Mouse (Mus musculus) lung, postnatal 0 days (tissue): Measurements from ENCODE around the gene Ctnna3. TPM values are rescaled to one million over a fixed set of nuclear protein-coding genes. Genes with fewer than 3 reads are reported as not detected.
"Not testable (repeated sequence)": the region's sequence is repeated elsewhere in the genome, so short reads cannot be mapped to it uniquely, and the experiment has no call there.

Experiments
- ATAC-seq: fragments of 200-750 bp; cut with Nextera tagmentation; 2 replicates; pipeline ENCODE4 v1.8.0; 2017; ENCODE audit warnings: moderate library complexity
- DNase-seq: peaks from one replicate; pipeline ENCODE4 v3.0.0-alpha.2; 2016; ENCODE audit warnings: low spot score
- H3K27ac ChIP-seq: fragments of 300-500 bp; sonication (generic); 2 replicates; pipeline ENCODE4 v1.5.1; 2014; ENCODE audit warnings: antibody characterized with exemption, mild to moderate bottlenecking, low read length, mixed read lengths
- H3K27me3 ChIP-seq: fragments of 300-500 bp; sonication (generic); replicated peaks from 2 replicates; pipeline ENCODE4 v1.6.1; 2014; ENCODE audit warnings: low read length, mixed read lengths; ENCODE audit not compliant: insufficient read depth
- H3K36me3 ChIP-seq: fragments of 300-500 bp; sonication (generic); 2 replicates; pipeline ENCODE4 v1.6.1; 2014; ENCODE audit warnings: low read length, mixed read lengths; ENCODE audit not compliant: insufficient read depth
- H3K4me1 ChIP-seq: fragments of 300-500 bp; sonication (generic); 2 replicates; pipeline ENCODE4 v1.6.1; 2014; ENCODE audit warnings: antibody characterized with exemption, low read depth, low read length, mixed read lengths; ENCODE audit not compliant: insufficient read depth
- H3K4me2 ChIP-seq: fragments of 300-500 bp; sonication (generic); replicated peaks from 2 replicates; pipeline ENCODE4 v1.6.1; 2014; ENCODE audit warnings: low read depth, mild to moderate bottlenecking, low read length, moderate library complexity, mixed read lengths
- H3K4me3 ChIP-seq: fragments of 300-500 bp; sonication (generic); 2 replicates; pipeline ENCODE4 v1.5.1; 2014; ENCODE audit warnings: low read depth, low read length
- H3K9ac ChIP-seq: fragments of 300-500 bp; sonication (generic); replicated peaks from 2 replicates; pipeline ENCODE4 v1.6.1; 2014; ENCODE audit warnings: low read depth, mild to moderate bottlenecking
- H3K9me3 ChIP-seq: fragments of 300-500 bp; sonication (generic); 2 replicates; pipeline ENCODE4 v1.6.1; 2016; ENCODE audit warnings: low read length, mixed read lengths
- CTCF ChIP-seq: IDR thresholded peaks from 2 replicates; pipeline ENCODE4 v1.5.1; 2016; ENCODE audit warnings: antibody characterized with exemption, mild to moderate bottlenecking
- EP300 ChIP-seq: IDR thresholded peaks from 2 replicates; pipeline ENCODE4 v1.6.1; 2016; ENCODE audit warnings: antibody characterized with exemption, mild to moderate bottlenecking, control low read depth
- WGBS: fragments of 180-500 bp; shearing (Covaris S2); extraction: QIAGEN DNeasy Blood & Tissue Kit; methylation state at CpG from one replicate; pipeline ENCODE4 v1.1.7; 2014; 5-methylcytosine and 5-hydroxymethylcytosine counted together
- polyA plus RNA-seq: library from polyadenylated mRNA; unstranded; fragments of >200 nt; fragmentation: Nextera tagmentation; extraction: Ambion mirVana; gene quantifications from 2 replicates; pipeline ENCODE4 v1.2.1, GENCODE M21; 2015

Ctnna3 gene
- polyA plus RNA-seq, 1 experiment from 2014 or later = 0.19 TPM

DNA sequence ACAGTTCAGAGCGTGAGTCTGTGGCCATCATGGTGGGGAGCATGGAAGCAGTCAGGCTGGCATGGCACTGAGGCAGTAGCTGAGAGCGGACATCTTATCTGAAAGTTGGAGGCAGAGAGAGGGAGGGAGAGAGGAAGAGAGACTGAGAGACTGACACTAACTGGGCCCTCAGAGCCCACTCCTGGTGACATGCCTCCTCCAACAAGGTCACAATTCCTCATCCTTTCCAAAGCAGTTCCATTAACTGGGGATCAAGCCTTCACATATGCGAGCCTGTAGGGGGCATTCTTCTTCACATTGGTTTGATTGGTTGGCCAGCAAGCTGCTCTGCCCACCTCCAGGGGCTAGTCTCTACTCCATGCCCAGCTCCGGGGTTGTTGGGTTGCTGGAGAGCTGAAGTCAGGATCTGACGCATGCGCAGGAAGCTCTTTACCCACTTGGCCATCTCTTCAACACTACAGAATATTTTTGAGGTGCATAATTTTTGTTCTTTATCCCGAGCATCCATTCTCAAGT, 1.4 kb downstream of the Ctnna3 start:
- H3K4me1 ChIP-seq = no peaks in the 10 kb centered on the region; the same call in 1 of the 2 replicates
- DNase-seq (no peak), ATAC-seq (no peak)
- H3K4me3 ChIP-seq = no peak overlapping the region
- H3K4me2 ChIP-seq = no peak overlapping the region
- no peaks in the 10 kb centered on the region for H3K9me3 ChIP-seq
- TF ChIP-seq CTCF (peak; percentile 24), EP300 (no peak)
- H3K27ac ChIP-seq = no peak overlapping the region
- no peak overlapping the region for H3K9ac ChIP-seq
- WGBS = 88% methylated on average over 7 of the region's 7 CpGs
- H3K36me3 ChIP-seq = no peaks in the 10 kb centered on the region
- H3K27me3 ChIP-seq = no peaks in the 10 kb centered on the region

DNA sequence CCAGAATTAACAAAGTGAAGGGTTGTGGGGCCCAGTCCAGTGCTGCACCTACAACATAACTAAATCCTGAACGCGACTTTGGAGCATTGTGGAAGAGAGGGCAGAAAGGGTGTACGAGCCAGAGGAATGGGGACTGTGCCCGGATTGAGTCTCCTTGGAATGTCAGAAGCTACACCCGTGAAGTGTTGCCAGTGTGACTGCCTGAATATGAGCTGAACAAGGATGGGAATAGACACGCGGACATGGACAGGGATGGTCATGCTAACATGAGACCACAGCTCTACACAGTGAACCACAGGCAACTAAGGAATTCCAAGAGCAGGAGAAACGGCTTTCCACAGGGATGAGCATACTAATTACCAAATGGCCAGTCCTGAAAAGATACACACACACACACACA, 2.2 kb downstream of the Ctnna3 start:
- Histone ChIP-seq H3K4me2 (no peak overlapping the region), H3K27me3 (no peaks in the 10 kb centered on the region), H3K36me3 (no peaks in the 10 kb centered on the region), H3K4me1 (no peaks in the 10 kb centered on the region; the same call in 1 of the 2 replicates), H3K27ac (no peak overlapping the region), H3K9me3 (no peaks in the 10 kb centered on the region), H3K4me3 (no peak overlapping the region), H3K9ac (no peak overlapping the region)
- DNase-seq = no peak
- 87% methylated on average over 8 of the region's 8 CpGs for WGBS
- no peak for TF ChIP-seq CTCF
- TF ChIP-seq EP300 = no peak
- ATAC-seq = no peak

DNA sequence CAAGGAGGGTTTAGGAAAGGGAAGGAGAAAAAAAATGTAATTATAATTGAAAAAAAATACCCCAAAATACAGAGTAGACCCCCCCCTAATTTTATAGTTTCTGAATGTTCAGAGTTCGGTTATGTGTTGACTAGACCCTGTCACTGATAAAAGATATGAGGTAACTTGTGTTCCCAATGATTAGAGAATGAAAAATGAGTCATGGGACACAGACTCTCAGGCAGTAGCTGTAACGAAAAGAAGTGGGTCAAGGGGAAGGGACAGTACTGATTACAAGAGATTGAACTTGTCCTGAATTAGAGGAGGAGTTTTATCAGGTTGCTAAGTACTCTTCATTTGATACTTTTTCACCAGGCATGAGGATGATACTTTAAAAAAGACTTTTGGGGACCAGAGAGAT, 3.0 kb downstream of the Ctnna3 start:
- no peak overlapping the region for H3K9ac ChIP-seq
- no peak for TF ChIP-seq EP300
- TF ChIP-seq CTCF = no peak
- no peak overlapping the region for H3K4me2 ChIP-seq
- H3K36me3 ChIP-seq = no peaks in the 10 kb centered on the region
- 46% methylated on average over 2 of the region's 2 CpGs for WGBS
- no peaks in the 10 kb centered on the region for H3K9me3 ChIP-seq
- no peaks in the 10 kb centered on the region for H3K27me3 ChIP-seq
- ATAC-seq (no peak), DNase-seq (no peak)
- H3K27ac ChIP-seq = no peak overlapping the region
- H3K4me3 ChIP-seq = no peak overlapping the region
- H3K4me1 ChIP-seq = no peaks in the 10 kb centered on the region; the same call in 1 of the 2 replicates

DNA sequence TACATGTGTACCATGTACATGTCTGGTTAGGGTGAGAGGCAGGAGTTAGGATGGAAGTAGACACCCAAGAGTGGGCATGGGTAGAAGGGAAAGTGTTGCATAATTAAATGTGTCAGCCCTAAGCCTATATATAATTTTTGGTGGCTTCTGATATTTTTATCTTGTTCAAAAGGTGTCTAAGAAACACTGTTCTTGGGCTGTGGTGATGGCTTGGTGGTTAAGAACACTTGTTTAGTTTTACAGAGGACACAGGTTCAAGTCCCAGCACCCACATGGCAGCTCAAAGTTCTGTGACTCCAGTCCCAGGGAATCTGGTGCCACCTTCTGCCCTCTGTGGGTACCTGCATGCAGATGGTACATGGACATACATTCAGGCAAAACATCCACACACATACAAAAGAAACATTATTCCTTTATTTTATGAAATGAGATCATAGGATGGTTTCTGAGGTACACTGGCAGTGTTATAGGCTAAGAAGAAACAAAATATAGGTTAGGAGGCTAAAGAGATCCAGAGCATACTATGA, 8.9 kb downstream of the Ctnna3 start:
- H3K9me3 ChIP-seq = no peaks in the 10 kb centered on the region
- DNase-seq (no peak), ATAC-seq (no peak)
- no peak overlapping the region for H3K4me2 ChIP-seq
- H3K9ac ChIP-seq = no peak overlapping the region
- no peaks in the 10 kb centered on the region for H3K4me1 ChIP-seq
- H3K36me3 ChIP-seq = no peaks in the 10 kb centered on the region
- no peak overlapping the region for H3K4me3 ChIP-seq
- TF ChIP-seq EP300 (no peak), CTCF (0 out of 2 replicates have a peak, but pooled peaks have one; percentile 10)
- no peaks in the 10 kb centered on the region for H3K27me3 ChIP-seq
- no peak overlapping the region for H3K27ac ChIP-seq

GRCm38 (mm10) chr10:63439694-63440228, 9.9 kb downstream of the Ctnna3 start:
- no peak overlapping the region for H3K9ac ChIP-seq
- no peaks in the 10 kb centered on the region for H3K4me1 ChIP-seq
- no peaks in the 10 kb centered on the region for H3K27me3 ChIP-seq
- no peak overlapping the region for H3K4me2 ChIP-seq
- ATAC-seq (no peak), DNase-seq (no peak)
- no peaks in the 10 kb centered on the region for H3K9me3 ChIP-seq
- H3K27ac ChIP-seq = no peak overlapping the region
- no peaks in the 10 kb centered on the region for H3K36me3 ChIP-seq
- no peak overlapping the region for H3K4me3 ChIP-seq
- WGBS = 47% methylated on average over 7 of the region's 7 CpGs
- TF ChIP-seq EP300 = no peak
- no peak for TF ChIP-seq CTCF

GRCm38 (mm10) chr10:63444602-63445387, 14.9 kb downstream of the Ctnna3 start:
- not testable (repeated sequence) for H3K36me3 ChIP-seq, H3K9ac ChIP-seq, H3K4me1 ChIP-seq, H3K9me3 ChIP-seq, ATAC-seq, H3K27ac ChIP-seq, H3K4me2 ChIP-seq, H3K4me3 ChIP-seq, DNase-seq, H3K27me3 ChIP-seq
- 71% methylated on average over 13 of the region's 13 CpGs for WGBS
